Mouse (Mus musculus) adrenal gland (tissue): Measurements from ENCODE around the gene Gm21173.
"Not testable (repeated sequence)": the region's sequence is repeated elsewhere in the genome, so short reads cannot be mapped to it uniquely, and the experiment has no call there.

ENCODE experiments used
- intact Hi-C: fragments of 180-260 bp; cut with DNase I; formaldehyde crosslinking; loops from one replicate; pipeline ENCODE4 v1.15.1; 2025
- long read RNA-seq, 2 experiments: library from polyadenylated mRNA; unstranded; transcript quantifications; one replicate each; pipeline ENCODE4 v2.0.0; 2020; ENCODE audit warnings: borderline replicate concordance in 1 of 2; ENCODE audit not compliant: insufficient replicate concordance in 1 of 2

The Gm21173 gene
- long read RNA-seq, experiment 1 = 0 reads
- long read RNA-seq, experiment 2 = 0 reads

DNA sequence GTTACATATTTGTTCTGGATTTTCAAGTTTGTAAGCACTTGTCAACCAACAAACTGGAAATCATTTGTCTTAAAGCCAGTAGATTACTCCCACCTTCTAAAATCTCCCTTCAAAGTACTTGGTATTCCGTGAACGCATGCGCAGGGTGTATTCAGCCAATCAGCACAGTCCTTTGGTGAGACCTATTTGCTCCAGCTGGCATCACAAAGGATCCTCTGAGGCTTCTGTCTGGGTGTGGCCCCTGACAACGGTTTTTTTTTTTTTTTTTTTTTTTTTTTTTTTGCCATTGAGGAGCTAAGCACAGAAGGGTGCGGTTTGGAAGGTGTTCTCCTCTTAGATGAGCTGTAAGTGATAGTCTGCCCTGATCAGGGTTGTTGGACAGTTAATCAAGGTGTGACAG lies at the start of gene Gm21173:
Gene Gm21173 (plus strand): TSS at position 301 of the 400 bp plus-strand sequence.
- intact Hi-C loops = not testable (repeated sequence)
